Comparison of ENCODE assay signal across 24 mouse cellular contexts in genomic region chr11:18558665-18559064, GRCm38 (mm10).
"Had no signal": no experiment of that assay in that cellular context is flagged by ENCODE, and none has a peak within 500 bp of the region (broad histone marks: within the 10 kb centered on the region; RNA-seq: fewer than 3 reads in every experiment).

No protein-coding gene starts in this region.

- H3K36me3 ChIP-seq: heart, embryonic 13.5 days; heart, embryonic 15.5 days; hindbrain, embryonic 13.5 days; hindbrain, embryonic 15.5 days; limb, embryonic 10.5 days; limb, embryonic 12.5 days; liver, embryonic 13.5 days; liver, embryonic 15.5 days had no signal

- H3K27ac ChIP-seq: heart, adult 2 months; heart, embryonic 13.5 days; heart, embryonic 15.5 days; hindbrain, embryonic 13.5 days; hindbrain, embryonic 15.5 days; hindbrain, postnatal 0 days; limb, embryonic 10.5 days; limb, embryonic 12.5 days; liver, embryonic 13.5 days; liver, embryonic 15.5 days had no signal

- H3K27me3 ChIP-seq: heart, embryonic 13.5 days; heart, embryonic 15.5 days; hindbrain, embryonic 13.5 days; hindbrain, embryonic 15.5 days; limb, embryonic 12.5 days; liver, embryonic 13.5 days; liver, embryonic 15.5 days had no signal

- DNase-seq: gastrocnemius, postnatal 14 days; gastrocnemius, postnatal 36 days; heart, adult 11 months; heart, adult 2 months; heart, postnatal 14 days; heart, postnatal 36 days; kidney, adult 11 months; kidney, postnatal 10 days; kidney, postnatal 36 days; layer of hippocampus, adult 9-11 months; layer of hippocampus, postnatal 36 days; liver; liver, embryonic 13.5 days had no signal

- H3K4me3 ChIP-seq: heart, adult 2 months; heart, embryonic 13.5 days; heart, embryonic 15.5 days; hindbrain, embryonic 13.5 days; hindbrain, embryonic 15.5 days; limb, embryonic 10.5 days; limb, embryonic 12.5 days; liver, embryonic 13.5 days; liver, embryonic 15.5 days had no signal

- H3K4me1 ChIP-seq: heart, embryonic 13.5 days; heart, embryonic 15.5 days; hindbrain, embryonic 15.5 days; liver, embryonic 13.5 days; liver, embryonic 15.5 days had no signal

- H3K4me2 ChIP-seq: heart, embryonic 11.5 days; heart, embryonic 13.5 days; heart, embryonic 15.5 days; hindbrain, embryonic 13.5 days; hindbrain, embryonic 15.5 days; limb, embryonic 12.5 days; liver, embryonic 11.5 days; liver, embryonic 13.5 days; liver, embryonic 15.5 days had no signal

- H3K9ac ChIP-seq: heart, embryonic 13.5 days; heart, embryonic 15.5 days; hindbrain, embryonic 13.5 days; hindbrain, embryonic 15.5 days; limb, embryonic 12.5 days; liver, embryonic 13.5 days; liver, embryonic 15.5 days had no signal

- ATAC-seq: hindbrain, postnatal 0 days; intestine, embryonic 16.5 days had no signal

- H3K9me3 ChIP-seq: heart, embryonic 13.5 days; heart, embryonic 15.5 days; hindbrain, embryonic 13.5 days; hindbrain, embryonic 15.5 days; limb, embryonic 10.5 days; limb, embryonic 12.5 days; liver, embryonic 13.5 days; liver, embryonic 15.5 days had no signal
